Mouse (Mus musculus): ENCODE measurements around the gene Adck2.

- TF ChIP-seq EP300 (IDR thresholded peaks at IDR 0.05; ENCODE audit: insufficient read depth, low read depth, low read length): no peak
- no peak for TF ChIP-seq CTCF (IDR thresholded peaks at IDR 0.05)
Observed at GRCm38 (mm10) chr6:39551981-39552636, 21.6 kb upstream of the Adck2 start.

Data from heart, adult 2 months (tissue).